29 mouse cellular contexts compared by ENCODE assay signal in genomic region chr6:147700629-147701028, GRCm38 (mm10).
A peak's percentile ranks its signal among the peaks of the same experiment; 100 is the strongest.
DNase-seq lines count a peak whose midpoint lies in the region; ATAC-seq and TF ChIP-seq lines count a peak whose summit lies in the region.
"Had no signal": no experiment of that assay in that cellular context is flagged by ENCODE, and none has a peak within 500 bp of the region (broad histone marks: within the 10 kb centered on the region; RNA-seq: fewer than 3 reads in every experiment).

No protein-coding gene starts in this region.

- ATAC-seq in kidney, postnatal 0 days (replicated peaks; ENCODE audit: low FRiP score, low read depth), result no peak
- no peak for ATAC-seq in kidney, embryonic 14.5 days (ENCODE audit: low FRiP score, low TSS enrichment)
- ATAC-seq in midbrain, embryonic 15.5 days (replicated peaks), result no peak
- ATAC-seq: CD4-positive, CD25-positive, alpha-beta regulatory T cell, adult 4 months; forebrain, embryonic 15.5 days; hindbrain, postnatal 0 days; inflammation-experienced regulatory T-cells, adult 6 months; Patski had no signal

- no peaks in the 10 kb centered on the region for H3K36me3 ChIP-seq in kidney, postnatal 0 days (ENCODE audit: insufficient read depth, low read length)
- H3K36me3 ChIP-seq in kidney, embryonic 14.5 days (ENCODE audit: control insufficient read depth, insufficient read depth, low read length), result no peaks in the 10 kb centered on the region
- H3K36me3 ChIP-seq in midbrain, embryonic 15.5 days (replicated peaks), result no peaks in the 10 kb centered on the region
- H3K36me3 ChIP-seq: embryonic facial prominence, embryonic 12.5 days; embryonic facial prominence, embryonic 15.5 days; forebrain, embryonic 12.5 days; forebrain, embryonic 15.5 days; heart, embryonic 12.5 days; heart, embryonic 15.5 days had no signal

- no peaks in the 10 kb centered on the region for H3K9me3 ChIP-seq in kidney, postnatal 0 days (replicated peaks; ENCODE audit: low read length)
- no peaks in the 10 kb centered on the region for H3K9me3 ChIP-seq in kidney, embryonic 14.5 days (ENCODE audit: control insufficient read depth, low read length)
- no peaks in the 10 kb centered on the region for H3K9me3 ChIP-seq in midbrain, embryonic 15.5 days
- H3K9me3 ChIP-seq: embryonic facial prominence, embryonic 12.5 days; embryonic facial prominence, embryonic 15.5 days; forebrain, embryonic 12.5 days; forebrain, embryonic 15.5 days; heart, embryonic 12.5 days; heart, embryonic 15.5 days had no signal

- no peaks in the 10 kb centered on the region for H3K4me1 ChIP-seq in kidney, postnatal 0 days (replicated peaks; ENCODE audit: insufficient read depth, low read length)
- H3K4me1 ChIP-seq in kidney, embryonic 14.5 days (ENCODE audit: control insufficient read depth, insufficient read depth, low read length), result no peaks in the 10 kb centered on the region
- no peaks in the 10 kb centered on the region for H3K4me1 ChIP-seq in midbrain, embryonic 15.5 days
- H3K4me1 ChIP-seq: embryonic facial prominence, embryonic 15.5 days; forebrain, embryonic 12.5 days; forebrain, embryonic 15.5 days; heart, embryonic 12.5 days; heart, embryonic 15.5 days had no signal

- DNase-seq in gastrocnemius, adult 2 months, result no peak
- no peak for DNase-seq in gastrocnemius, adult 18-20 months (ENCODE audit: low spot score)
- no peak for DNase-seq in kidney, postnatal 0 days (ENCODE audit: low spot score)
- DNase-seq in 416B (ENCODE audit: low read depth) (peak; percentile 11), NIH3T3 (ENCODE audit: low read depth) (peak; percentile 22)
- no peak for DNase-seq in right cerebral cortex, postnatal 4 days
- DNase-seq: adrenal gland, postnatal 10 days; adrenal gland, postnatal 36 days; cerebellum, adult 11 months; cerebellum, adult 2 months; cerebellum, adult 9-11 months; cerebellum, postnatal 25 days; gastrocnemius, postnatal 14 days; heart, adult 18-20 months; heart, postnatal 14 days; heart, postnatal 4 days had no signal

- intact Hi-C loops in gastrocnemius, adult 2 months (cut with DNase I), result no loop called here

- H3K4me3 ChIP-seq in gastrocnemius, adult 2 months, result no peak overlapping the region
- H3K4me3 ChIP-seq in kidney, postnatal 0 days (replicated peaks; ENCODE audit: low read depth, low read length), result no peak overlapping the region
- no peak overlapping the region for H3K4me3 ChIP-seq in kidney, embryonic 14.5 days (ENCODE audit: low read length)
- H3K4me3 ChIP-seq in midbrain, embryonic 15.5 days, result no peak overlapping the region
- H3K4me3 ChIP-seq: embryonic facial prominence, embryonic 12.5 days; embryonic facial prominence, embryonic 15.5 days; forebrain, embryonic 12.5 days; forebrain, embryonic 15.5 days; heart, embryonic 12.5 days; heart, embryonic 15.5 days had no signal

- WGBS in kidney, postnatal 0 days, result 74% methylated on average over 2 of the region's 2 CpGs
- 78% methylated on average over 2 of the region's 2 CpGs for WGBS in kidney, embryonic 14.5 days
- 81% methylated on average over 2 of the region's 2 CpGs for WGBS in midbrain, embryonic 15.5 days

- TF ChIP-seq CTCF in gastrocnemius, adult 2 months (IDR thresholded peaks at IDR 0.05), result peak; percentile 44
- 0 out of 2 replicates have a peak, but pooled peaks have one; percentile 9 for TF ChIP-seq CTCF in kidney, postnatal 0 days (IDR thresholded peaks at IDR 0.05; ENCODE audit: low read depth)

- no peak overlapping the region for H3K4me2 ChIP-seq in kidney, postnatal 0 days (ENCODE audit: low read length)
- no peak overlapping the region for H3K4me2 ChIP-seq in kidney, embryonic 14.5 days (replicated peaks; ENCODE audit: low read depth, low read length)
- no peak overlapping the region for H3K4me2 ChIP-seq in midbrain, embryonic 15.5 days
- H3K4me2 ChIP-seq: embryonic facial prominence, embryonic 12.5 days; embryonic facial prominence, embryonic 15.5 days; forebrain, embryonic 12.5 days; forebrain, embryonic 15.5 days; heart, embryonic 12.5 days; heart, embryonic 15.5 days; hindbrain, embryonic 14.5 days had no signal

- H3K27ac ChIP-seq in gastrocnemius, adult 2 months, result no peak overlapping the region
- no peak overlapping the region for H3K27ac ChIP-seq in kidney, postnatal 0 days
- no peak overlapping the region for H3K27ac ChIP-seq in kidney, embryonic 14.5 days (ENCODE audit: low read depth, low read length)
- H3K27ac ChIP-seq in midbrain, embryonic 15.5 days, result no peak overlapping the region
- H3K27ac ChIP-seq: embryonic facial prominence, embryonic 12.5 days; embryonic facial prominence, embryonic 15.5 days; forebrain, embryonic 12.5 days; forebrain, embryonic 15.5 days; heart, embryonic 15.5 days; hindbrain, embryonic 14.5 days; hindbrain, postnatal 0 days had no signal

- no peaks in the 10 kb centered on the region for H3K27me3 ChIP-seq in kidney, postnatal 0 days (ENCODE audit: insufficient read depth, low read length)
- no peaks in the 10 kb centered on the region for H3K27me3 ChIP-seq in kidney, embryonic 14.5 days (ENCODE audit: control insufficient read depth, insufficient read depth, low read length)
- no peaks in the 10 kb centered on the region for H3K27me3 ChIP-seq in midbrain, embryonic 15.5 days (replicated peaks)
- H3K27me3 ChIP-seq: embryonic facial prominence, embryonic 12.5 days; embryonic facial prominence, embryonic 15.5 days; forebrain, embryonic 12.5 days; forebrain, embryonic 15.5 days; heart, embryonic 12.5 days; heart, embryonic 15.5 days; Patski had no signal

- no peak overlapping the region for H3K9ac ChIP-seq in kidney, postnatal 0 days (ENCODE audit: low read depth, low read length)
- H3K9ac ChIP-seq in kidney, embryonic 14.5 days (ENCODE audit: low read depth, low read length), result no peak overlapping the region
- no peak overlapping the region for H3K9ac ChIP-seq in midbrain, embryonic 15.5 days
- H3K9ac ChIP-seq: embryonic facial prominence, embryonic 12.5 days; embryonic facial prominence, embryonic 15.5 days; forebrain, embryonic 12.5 days; forebrain, embryonic 15.5 days; heart, embryonic 12.5 days; heart, embryonic 15.5 days; hindbrain, embryonic 14.5 days had no signal

Comparison
In these comparisons a context has a peak if more than half of its experiments do, and no peak if none do; other contexts are left out.
1. DNase-seq: peak in 416B (single experiment) and NIH3T3 (single experiment); none in gastrocnemius, adult 2 months (single experiment), gastrocnemius, adult 18-20 months (single experiment), kidney, postnatal 0 days (single experiment) and right cerebral cortex, postnatal 4 days (single experiment).